Mouse (Mus musculus): ENCODE results near the gene Kansl1.

DNA sequence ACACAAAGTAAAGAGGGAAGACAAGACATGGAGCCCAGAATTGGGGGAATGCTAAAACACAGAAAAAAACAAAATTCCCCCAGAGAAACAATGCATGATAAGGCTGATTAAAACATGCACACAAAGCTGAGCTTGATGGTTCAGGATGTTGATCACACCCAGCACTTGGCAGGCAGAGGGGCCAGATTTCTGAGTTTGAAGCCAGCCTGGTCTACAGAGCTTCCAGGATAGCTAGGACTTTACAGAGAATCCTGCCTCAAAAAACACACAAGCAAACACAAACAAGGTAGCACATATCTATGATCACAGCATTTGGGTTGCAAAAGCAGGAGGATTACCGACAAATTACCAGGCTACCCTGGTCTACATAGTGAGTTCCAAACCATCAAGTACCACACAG lies 23.6 kb downstream of the Kansl1 start:
- TF ChIP-seq FLI1 (IDR thresholded peaks at IDR 0.05; ENCODE audit: low read length) (no peak), GATA1 (IDR thresholded peaks at IDR 0.05; ENCODE audit: borderline replicate concordance, low read length) (no peak)
